Mouse (Mus musculus) thymus, postnatal 4 days (tissue): ENCODE data around the gene Sugp1.
"Not testable (repeated sequence)": the region's sequence is repeated elsewhere in the genome, so short reads cannot be mapped to it uniquely, and the experiment has no call there.

Source experiments
- DNase-seq: peaks from one replicate; pipeline ENCODE4 v3.0.0; 2021

Sugp1 gene

DNA sequence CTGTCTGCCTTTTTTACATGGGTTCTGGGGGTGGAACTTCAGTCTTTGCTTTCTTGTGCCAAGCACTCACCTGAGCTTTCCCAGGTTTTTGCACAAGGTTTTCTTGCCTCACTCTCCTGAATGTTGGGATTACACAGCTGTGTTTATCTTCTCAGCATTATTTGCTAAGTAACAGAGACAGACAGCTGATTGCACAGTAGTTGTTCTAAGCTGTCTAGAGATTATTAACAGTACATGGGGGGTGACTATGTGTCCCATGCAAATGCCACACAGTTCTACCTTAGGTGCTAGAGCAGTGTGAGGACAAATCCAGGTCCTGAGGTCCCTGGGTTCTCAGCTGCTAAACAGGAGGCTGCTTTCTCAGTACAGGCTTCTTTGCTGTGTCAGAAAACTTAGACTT is 7.0 kb downstream of the Sugp1 start:
- DNase-seq: no peak

DNA sequence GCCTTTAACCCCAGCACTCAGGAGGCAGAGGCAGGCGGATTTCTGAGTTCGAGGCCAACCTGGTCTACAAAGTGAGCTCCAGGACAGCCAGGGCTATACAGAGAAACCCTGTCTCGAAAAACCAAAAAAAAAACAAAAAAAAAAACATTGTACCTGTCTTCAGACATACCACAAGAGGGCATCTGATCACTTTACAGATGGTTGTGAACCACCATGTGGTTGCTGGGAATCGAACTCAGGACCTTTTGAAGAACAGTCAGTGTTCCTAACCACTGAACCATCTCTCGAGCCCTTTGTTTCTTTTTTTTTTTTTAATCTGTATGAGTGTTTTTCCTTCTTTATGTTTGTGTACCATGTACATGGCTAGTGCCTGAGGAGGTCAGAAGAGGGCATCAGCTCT is 7.8 kb downstream of the Sugp1 start:
- DNase-seq: not testable (repeated sequence)

DNA sequence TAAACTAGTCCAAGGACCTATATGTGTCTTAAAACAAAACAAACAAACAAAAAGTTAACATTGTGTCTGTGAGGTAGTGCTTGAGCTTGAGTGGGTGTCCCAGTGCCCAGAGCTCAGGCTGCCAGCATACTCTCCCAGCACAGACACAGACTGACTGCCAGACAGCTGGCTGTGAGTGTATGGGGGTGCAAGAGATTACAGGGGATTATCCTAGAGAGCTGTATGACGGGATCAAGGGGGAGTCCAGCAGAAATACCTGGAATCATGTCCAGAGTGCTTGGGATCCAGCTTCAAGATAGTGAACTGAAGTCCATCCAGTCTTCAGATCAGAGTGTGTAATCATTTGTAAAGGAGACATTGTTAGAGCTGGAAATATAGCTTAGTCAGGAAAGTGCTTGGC is 15.1 kb downstream of the Sugp1 start:
- DNase-seq: no peak

DNA sequence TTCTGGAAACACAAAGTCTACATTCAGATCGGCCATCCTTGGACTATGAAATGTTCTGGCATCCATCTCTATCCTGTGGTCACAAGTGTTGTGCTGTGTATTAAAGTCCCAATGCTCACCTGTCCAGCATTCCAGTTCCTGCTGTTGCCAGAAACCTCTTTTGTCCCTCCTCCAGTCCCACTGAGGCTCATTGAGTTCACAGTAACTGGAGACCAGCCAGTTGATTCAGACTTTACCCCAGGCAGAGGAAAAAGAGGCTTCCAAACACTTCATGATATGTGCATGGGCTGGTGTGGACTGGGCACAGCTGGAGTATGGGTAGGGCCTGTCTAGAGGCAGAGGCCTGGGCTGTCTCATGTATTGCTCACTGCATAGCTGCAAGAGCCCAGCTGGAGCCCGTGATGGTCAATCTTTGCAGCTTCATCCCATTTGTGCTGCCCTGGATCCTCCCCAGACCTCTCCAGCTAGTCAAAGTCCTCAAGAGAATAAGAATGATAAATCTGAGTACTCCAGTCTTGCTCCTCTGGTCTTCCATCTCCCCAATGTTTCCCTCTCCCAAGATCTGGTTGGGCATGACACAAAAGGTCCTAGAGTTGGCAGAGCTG is 29.3 kb downstream of the Sugp1 start:
- no peak for DNase-seq

DNA sequence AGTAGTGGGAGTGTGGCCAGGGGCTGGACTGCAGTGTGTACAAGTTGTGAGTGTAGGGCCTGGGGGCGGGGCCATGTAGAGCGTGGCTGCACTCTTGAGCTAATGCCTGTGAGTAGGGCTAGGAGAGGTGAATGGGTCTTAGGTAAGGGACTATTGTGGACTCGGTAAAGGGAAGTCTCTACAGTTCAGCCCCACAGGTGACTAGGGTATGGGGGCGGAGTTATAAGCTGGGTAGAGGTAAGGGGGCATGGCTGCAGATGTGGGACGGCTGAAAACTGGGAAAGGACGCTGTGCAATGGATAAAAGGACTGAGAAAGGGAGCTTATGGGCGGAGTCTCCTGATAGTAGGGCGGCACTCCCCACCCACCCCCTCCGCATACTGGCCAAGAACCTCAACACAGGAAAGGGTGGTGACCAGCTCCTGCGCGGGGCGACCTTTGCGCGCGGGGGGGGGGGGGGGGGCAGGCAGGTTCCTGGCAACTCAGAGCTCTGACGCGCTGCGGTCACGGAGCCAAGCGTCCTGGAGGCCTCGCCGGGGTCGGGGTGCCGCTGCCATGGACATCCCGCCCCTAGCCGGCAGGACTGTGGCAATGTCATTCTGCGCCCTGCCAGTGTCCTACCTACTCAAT is 29.9 kb downstream of the Sugp1 start, which contains the start of gene Tm6sf2:
Gene Tm6sf2 (plus strand): TSS at position 484 of the 629 bp plus-strand sequence.
- no peak for DNase-seq

DNA sequence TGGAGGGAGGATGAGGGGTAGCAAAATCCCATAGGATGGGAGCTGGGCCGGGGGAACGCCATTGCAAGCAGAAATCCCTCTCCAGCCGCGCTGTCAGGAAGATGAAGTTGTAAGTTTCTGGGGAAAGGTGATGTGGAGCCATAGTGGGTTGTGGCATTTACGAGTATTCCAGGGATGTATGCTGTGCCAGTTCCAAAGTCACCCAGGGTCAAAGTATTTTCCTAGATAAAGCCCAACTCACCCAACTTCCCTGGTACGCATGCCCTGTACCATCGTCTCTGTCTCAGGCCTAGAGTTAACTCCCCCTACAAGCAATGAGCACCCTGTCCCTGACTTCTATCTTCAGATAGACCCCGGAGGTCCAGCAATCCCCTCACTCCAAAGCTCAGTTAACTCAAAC is 30.5 kb downstream of the Sugp1 start:
- DNase-seq: no peak

DNA sequence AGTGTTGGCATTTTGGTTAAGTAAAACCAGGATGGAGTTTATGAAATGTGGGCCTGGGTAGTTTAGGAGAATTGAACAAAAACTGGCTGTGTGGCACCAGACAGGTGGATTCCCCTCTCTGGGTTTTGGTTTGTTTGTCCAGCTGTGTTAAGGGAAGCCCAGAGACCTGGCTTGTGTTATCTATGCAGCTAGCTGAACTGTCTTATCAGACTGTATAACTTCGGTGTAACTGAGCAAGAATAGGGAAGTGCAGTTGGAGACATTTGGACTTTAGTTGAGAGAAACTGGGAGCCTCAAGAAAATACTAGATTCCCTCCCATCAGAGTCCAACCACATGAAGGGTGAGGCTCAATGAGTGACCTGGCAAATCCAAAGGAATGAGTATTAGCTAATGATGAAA is 31.1 kb downstream of the Sugp1 start:
- DNase-seq: no peak

DNA sequence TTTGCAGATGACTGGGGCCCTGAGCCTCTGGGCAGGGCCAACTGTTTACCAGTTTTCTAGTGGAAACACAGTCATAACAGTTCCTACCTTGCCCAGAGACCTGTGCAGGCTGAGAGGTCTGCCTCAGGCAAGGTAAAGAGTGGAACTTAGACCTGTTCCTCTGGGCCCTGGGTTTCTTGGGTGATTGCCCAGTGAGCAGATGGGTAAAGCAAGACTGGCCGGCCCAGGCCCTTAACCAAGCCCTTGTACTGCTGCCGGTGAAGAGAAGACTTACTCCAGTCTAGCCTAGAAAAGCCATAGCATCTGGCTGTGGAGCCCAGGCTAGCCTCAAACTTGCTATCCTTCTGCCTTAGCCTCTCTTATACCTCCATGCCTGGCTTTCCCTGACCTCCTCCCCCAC is 39.4 kb downstream of the Sugp1 start:
- no peak for DNase-seq

DNA sequence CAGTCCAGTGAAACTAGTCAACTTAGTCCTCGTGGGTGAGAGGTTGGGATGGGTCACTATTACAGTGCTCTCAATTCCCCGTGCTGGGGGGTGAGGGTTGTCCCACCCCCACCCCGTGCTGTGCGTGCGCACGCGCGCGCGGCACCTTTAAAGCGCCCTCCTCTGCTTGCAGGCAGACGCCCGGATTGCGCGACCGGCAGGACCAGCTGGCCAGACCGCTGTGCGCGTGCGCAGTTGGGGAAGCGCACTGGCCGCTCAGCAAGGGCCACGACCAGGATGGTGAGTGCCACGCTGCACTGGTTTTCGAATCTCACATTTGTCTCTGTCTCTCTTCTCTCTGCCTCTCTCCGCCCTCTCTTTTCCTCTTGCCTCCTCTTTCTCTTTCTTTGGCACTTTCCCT is 40.7 kb downstream of the Sugp1 start, which contains the start of gene Hapln4:
Gene Hapln4 (plus strand): TSS at position 173 of the 400 bp plus-strand sequence.
- DNase-seq: peak; percentile 23

DNA sequence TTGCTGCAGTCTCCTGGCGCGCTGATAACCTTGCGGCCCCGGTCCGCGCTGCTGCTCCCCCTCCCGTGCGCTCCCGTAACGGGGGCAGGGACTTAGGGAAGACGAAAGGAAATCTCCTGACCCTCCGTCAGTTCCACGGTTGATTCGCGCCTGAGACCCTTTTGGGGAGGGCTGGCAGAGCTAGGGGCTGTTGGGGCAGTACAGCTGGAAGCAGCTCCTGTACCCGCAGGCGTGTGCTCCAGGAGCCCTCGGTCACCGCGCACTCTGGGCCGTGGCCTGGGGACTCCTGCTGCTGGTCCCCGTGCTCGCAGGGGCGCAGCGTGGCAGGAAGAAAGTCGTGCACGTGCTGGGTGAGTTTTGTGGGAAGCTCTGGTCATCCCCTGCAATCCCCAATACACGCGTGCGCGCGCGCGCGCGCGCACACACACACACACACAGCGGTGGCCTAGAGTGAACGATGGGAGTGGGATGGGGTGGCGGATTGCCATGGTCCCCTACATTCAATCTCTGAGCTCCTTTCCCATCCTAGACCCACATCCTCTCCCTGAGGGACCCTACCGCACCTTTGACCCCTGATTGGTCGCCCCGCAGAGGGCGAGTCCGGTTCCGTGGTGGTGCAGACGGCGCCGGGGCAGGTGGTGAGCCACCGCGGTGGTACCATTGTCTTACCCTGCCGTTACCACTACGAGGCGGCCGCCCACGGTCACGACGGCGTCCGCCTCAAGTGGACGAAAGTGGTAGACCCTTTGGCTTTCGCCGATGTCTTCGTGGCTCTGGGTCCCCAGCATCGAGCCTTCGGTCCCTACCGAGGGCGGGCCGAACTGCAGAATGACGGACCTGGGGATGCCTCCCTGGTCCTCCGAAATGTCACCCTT is 41.8 kb downstream of the Sugp1 start:
- peak; percentile 24 for DNase-seq

DNA sequence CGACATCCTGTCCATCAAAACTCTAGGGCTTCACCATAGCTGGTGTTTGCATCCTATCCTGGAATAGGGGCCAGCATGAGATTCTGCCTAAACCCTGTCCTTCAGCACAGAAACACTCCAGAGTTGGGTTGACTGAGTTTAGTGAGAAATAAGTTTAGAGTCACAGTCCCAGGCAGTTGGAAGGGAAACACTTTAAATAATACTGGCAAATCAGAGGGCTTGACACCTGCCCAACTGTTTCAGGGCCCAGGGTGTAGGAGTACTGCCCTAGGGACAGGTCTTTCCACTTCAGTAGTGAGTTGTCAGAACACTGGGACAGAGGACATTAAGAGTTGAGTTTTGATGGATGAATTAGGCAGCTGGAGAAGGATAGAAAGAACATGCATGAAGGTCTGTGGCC is 43.5 kb downstream of the Sugp1 start:
- no peak for DNase-seq

DNA sequence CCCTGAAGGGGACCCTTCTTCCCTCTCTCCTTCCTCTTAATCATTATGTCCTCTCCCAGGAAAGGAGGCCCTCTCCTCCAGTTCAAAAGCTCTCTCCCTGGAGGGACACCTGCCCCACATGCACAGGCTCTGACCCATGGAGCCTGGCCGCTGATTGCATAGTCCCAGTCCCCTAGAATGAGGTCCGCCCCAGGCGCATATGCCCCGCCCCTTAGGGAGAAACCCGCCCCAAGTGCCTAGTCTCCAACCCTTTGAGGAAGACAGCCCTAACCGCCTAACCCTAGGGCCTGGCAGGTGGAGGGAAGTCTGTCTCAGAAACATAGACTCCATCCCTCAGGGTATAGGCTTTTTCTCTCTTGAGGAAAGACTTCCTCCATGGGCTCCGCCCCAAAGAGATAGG is 44.6 kb downstream of the Sugp1 start:
- no peak for DNase-seq

DNA sequence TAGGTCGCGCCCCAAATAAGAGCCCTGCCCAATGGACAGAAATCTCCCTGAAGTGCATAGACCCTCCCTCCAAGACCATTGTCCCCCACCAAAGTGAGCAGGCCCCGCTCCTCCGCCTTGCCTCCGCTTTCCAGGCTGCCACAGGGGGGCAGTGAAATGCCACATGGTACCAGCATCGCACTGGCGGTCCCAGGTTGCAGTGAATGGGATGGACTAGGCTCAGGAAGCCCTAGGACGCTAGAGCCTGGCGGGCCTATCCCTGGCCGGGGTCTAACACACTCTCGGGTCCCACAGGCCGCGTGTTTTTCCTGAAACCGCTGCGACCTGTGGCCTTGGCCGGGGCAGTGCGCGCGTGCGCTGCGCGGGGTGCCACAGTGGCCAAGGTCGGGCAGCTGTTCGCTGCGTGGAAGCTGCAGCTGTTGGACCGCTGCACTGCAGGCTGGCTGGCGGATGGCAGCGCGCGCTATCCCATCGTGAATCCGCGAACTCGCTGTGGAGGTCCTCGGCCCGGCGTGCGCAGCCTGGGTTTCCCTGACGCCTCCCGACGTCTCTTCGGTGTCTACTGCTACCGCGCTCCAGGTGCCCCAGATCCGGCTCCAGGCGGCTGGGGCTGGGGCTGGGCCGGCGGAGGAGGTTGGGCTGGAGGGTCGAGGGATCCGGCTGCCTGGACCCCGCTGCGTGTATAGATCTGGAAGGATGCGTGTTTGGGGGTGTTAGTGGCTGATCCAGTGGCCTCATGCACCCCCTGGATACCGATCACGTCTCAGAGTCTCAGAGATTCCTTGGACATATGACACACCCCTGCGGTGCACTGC is 45.4 kb downstream of the Sugp1 start:
- DNase-seq: peak; percentile 60

DNA sequence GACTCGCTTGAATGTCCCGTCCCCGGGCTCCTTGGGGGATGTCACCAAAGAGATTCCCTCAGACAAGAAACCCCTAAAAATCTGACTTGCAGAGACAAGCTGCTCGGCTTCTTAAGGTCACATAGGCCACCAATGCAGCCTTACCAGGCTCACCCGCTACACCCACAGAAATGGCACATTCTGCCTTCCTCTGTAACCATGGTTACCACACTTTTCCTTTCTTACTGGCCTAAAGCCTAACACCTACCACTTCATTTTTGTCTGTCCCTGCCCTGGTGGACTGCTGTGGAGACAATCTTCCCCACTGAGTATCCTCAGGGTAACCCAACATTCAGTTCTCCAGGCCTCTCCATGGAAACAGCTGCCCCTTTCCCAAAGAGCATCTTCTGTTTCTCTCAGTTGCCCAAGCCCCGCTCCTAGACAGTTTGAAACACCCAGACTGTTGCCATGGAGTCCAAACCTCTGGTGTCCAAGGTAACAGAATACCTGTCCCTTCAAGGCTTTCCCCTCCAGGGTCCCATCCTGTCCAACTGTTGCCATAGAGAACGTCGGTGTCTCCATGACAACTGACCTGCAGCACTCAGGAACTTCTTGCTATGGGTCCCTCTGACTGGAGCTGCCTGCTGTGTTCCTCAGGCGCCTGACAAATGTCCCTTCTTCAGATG is 46.8 kb downstream of the Sugp1 start:
- no peak for DNase-seq

DNA sequence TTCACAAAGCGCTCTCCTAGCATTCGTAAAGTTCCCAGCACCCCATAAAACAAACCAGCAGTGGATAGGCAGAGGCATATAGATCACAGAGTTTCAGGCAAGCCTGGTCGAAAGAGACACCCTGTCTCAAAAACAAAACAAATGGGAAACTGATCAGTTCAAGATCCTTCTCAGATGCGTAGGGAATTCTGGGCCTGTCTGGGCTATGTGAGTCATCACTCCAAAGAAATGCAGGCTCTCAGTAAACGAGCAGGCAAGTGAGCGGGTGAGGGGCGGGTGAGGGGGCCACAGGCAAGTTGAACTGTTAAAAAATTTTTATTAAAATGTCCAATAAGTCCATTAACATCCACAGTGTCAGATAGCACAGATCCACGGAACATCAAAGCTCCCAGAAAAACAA is 50.2 kb downstream of the Sugp1 start:
- DNase-seq: no peak

DNA sequence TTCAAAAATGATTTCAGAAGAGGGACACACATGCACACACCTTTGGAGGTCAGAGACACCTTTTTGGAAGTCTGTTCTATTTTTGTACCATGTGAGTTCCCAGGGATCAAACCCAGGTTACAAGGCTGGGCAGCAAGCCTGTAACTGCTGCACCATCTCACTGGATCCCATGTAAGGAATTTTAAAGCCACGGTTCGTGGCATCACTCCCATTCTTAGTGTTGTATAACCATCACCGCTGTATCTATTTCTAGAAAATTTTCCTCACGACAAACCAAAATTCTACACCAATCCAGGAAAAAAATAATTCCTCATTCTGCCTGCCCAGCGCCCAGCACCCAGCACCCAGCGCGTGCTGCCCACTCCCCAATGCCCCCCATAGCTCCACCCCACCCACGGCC is 56.7 kb downstream of the Sugp1 start:
- DNase-seq: no peak

DNA sequence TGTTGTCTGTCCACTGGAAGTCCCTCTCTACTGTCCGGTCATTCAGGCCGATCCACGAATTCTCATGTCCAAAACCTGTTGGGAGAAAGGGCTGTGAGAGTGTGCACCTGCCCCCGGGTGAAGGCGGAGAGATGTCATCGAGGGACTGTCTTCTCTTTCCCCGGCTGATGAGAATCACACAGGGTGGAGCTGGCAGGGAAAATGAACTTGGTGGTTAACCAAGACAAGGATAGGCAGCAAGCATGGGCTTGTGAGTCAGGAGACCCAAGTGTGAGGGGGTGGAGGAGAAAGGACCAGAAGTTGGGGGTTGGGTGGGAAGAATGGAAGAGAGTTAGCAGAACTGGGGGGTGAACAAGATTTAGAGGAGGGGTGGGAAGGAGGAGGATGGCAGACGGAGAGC is 57.6 kb downstream of the Sugp1 start:
- no peak for DNase-seq

DNA sequence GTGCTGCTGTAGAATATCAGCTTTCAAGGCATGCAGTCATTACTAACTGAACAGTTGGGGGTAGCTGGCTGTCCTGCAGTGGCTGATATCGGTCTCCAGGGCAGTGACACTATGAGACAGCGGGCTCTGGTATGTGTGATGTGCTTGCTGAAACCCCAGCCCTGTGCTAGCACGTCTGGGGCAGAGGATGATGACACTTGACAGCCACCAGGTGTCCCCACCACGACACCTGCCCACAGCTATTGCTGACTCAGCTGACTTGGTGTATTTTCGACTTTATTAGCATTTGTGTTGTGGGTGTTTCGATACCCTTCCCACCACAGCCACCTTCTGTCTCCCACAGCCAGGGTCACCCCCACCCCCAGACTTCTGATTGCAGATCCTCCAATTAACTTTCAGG is 61.9 kb downstream of the Sugp1 start:
- peak; percentile 81 for DNase-seq

DNA sequence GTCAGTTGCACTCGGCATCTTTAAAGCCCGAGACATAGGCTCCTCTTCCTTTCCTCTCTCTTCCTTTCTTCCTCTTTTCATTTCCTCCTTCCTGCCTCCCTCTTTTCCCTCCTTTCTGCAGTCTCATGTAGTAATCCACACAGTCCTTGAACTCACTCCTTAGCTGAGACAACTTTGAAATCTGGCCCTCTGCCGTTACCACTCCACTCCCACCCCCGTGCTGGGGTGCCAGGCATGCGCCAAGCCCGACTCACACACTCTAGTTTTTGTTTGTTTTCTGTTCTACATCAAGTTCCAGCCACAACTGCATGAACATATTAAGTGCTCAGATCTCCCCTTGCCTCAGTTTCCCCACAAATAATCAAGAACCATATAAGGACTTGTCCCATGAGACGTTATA is 62.3 kb downstream of the Sugp1 start:
- DNase-seq: no peak

DNA sequence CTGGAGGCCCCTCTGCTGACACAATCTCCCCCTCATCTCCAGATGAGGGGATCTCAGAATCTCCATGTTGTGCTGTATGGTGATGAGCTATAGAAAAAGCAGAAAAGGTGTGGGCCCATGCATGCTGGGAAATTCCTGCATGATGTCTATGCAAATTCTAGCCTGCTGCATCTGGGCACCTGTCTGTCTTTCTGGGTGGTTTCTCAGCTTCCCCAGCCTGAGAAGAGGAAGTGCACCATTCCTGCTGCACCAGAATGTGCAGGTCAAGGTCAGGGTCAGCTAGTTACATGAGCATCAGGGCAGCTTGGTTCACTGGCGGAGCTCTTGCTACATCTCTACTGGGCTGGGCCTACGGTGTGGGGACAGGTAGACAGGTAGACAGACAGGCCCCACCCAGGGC is 67.8 kb downstream of the Sugp1 start:
- DNase-seq: no peak

DNA sequence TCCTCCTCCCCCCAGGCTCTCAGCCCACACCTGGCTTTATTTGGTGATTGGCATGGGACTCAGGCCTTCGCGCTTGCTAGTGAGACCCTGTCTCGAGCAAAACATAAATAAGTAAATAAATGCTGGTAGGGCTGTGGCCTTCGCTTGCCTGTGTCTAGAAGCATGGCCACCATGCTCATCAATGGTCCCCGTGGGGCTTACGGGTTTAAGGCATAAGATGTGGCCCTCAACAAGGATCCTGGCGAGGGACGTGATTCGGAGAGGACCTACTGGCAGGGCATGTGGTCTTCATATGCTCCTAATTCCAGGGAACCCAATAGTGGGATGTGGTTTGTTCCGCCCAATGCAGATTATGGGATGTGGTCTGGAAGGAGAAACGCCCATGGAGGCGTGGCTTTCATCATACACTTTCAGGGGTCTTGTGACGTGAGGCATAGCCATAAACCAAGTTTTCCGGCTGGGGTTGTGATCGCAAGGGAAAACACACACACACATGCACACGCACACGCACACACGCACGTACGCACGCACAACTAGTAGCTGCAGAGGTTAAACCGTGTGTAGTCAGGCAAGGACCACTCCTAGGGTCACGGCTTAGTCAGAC is 68.7 kb downstream of the Sugp1 start:
- no peak for DNase-seq

DNA sequence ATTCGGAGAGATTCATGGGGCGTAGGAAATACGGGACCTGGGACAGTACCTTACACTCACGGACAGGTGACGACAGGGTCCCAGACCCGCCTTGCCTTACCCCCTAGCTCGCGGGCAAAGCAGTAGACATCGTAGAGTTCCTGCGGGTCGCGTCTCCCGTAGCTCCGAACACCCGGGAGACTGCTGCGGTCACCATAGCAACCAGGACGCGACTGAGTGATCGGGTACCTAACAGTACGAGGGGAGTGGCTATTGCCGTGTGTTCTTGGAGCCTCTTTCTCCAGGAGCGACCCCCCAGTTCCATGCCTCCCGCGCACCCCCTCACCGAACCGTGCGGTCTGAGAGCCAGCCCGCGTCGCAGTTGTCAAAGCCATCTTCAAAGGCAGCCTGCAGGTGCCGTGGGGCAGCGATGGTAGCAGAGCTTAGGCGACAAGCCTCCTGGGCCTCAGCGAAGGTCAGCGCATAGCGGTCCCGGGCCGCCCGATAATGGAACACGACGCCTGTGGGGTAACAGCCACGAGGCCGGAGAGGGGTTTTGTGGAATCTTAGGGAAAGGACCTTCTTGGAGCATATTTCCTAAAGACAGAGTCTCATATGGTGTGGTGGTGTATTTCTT is 69.9 kb downstream of the Sugp1 start:
- DNase-seq: peak; percentile 40
